Mouse (Mus musculus) G1E (cell line): ENCODE results near the gene Heg1. TPM values are rescaled to one million over a fixed set of nuclear protein-coding genes. Genes with fewer than 3 reads are reported as not detected.

Source experiments
- ATAC-seq: 2 replicates; pipeline ENCODE4 v1.8.0; 2016; ENCODE audit warnings: mild to moderate bottlenecking; ENCODE audit not compliant: insufficient number of reproducible peaks, poor library complexity, low FRiP score, severe bottlenecking; ENCODE audit errors: extremely low read depth
- DNase-seq: peaks from one replicate; pipeline ENCODE4 v3.0.0; 2012; ENCODE audit warnings: low spot score
- H3K27me3 ChIP-seq: 2 replicates; pipeline ENCODE4 v1.6.1; 2012; ENCODE audit warnings: mild to moderate bottlenecking, low read length, inconsistent platforms; ENCODE audit not compliant: insufficient read depth
- H3K36me3 ChIP-seq: replicated peaks from 2 replicates; pipeline ENCODE3; 2012; ENCODE audit warnings: mild to moderate bottlenecking, inconsistent platforms
- H3K4me1 ChIP-seq: 2 replicates; pipeline ENCODE4 v1.6.1; 2012; ENCODE audit warnings: low read depth, low read length, inconsistent platforms, mixed read lengths; ENCODE audit not compliant: insufficient read depth
- H3K4me3 ChIP-seq: 2 replicates; pipeline ENCODE4 v1.5.1; 2012; ENCODE audit warnings: low read depth, mild to moderate bottlenecking, inconsistent platforms, low read length, moderate library complexity, mixed read lengths
- H3K9me3 ChIP-seq: replicated peaks from 2 replicates; pipeline ENCODE4 v1.6.1; 2012; ENCODE audit warnings: inconsistent platforms
- CTCF ChIP-seq: IDR thresholded peaks from 2 replicates; pipeline ENCODE4 v1.5.1; 2012; ENCODE audit warnings: low read depth, low read length, inconsistent platforms, mixed read lengths
- GATA1 ChIP-seq: IDR thresholded peaks from 2 replicates; pipeline ENCODE4 v1.6.1; 2012; ENCODE audit warnings: borderline replicate concordance, low read length, inconsistent platforms, mixed read lengths
- GATA2 ChIP-seq: IDR thresholded peaks from 2 replicates; pipeline ENCODE4 v1.6.1; 2012; ENCODE audit warnings: low read depth, low read length, inconsistent platforms, borderline replicate concordance
- POLR2AphosphoS5 ChIP-seq: IDR thresholded peaks from 2 replicates; pipeline ENCODE4 v1.6.1; 2012; ENCODE audit warnings: low read depth, low read length, inconsistent platforms; ENCODE audit not compliant: insufficient replicate concordance
- TAL1 ChIP-seq: conservative IDR thresholded peaks from 2 replicates; pipeline ENCODE4 v1.6.1; 2012; ENCODE audit warnings: low read depth, low read length, inconsistent platforms, mixed read lengths
- polyA plus RNA-seq: library from polyadenylated mRNA; stranded (reverse); fragments of >175 nt; gene quantifications from 2 replicates; pipeline ENCODE4 v1.2.3, GENCODE M21; 2012
- total RNA-seq, 2 experiments: library from RNA; stranded (forward) in 1 of 2; stranded (reverse) in 1 of 2; fragments of 200-1000 nt in 1 of 2; fragments of >200 nt in 1 of 2; fragmentation: Nextera tagmentation in 1 of 2; gene quantifications; 2 replicates each; pipeline ENCODE4 v1.2.3; 2014 to 2017

The Heg1 gene
- total and polyA plus RNA-seq, 3 experiments = 2.7 to 35.6 (median 5.4) TPM

DNA sequence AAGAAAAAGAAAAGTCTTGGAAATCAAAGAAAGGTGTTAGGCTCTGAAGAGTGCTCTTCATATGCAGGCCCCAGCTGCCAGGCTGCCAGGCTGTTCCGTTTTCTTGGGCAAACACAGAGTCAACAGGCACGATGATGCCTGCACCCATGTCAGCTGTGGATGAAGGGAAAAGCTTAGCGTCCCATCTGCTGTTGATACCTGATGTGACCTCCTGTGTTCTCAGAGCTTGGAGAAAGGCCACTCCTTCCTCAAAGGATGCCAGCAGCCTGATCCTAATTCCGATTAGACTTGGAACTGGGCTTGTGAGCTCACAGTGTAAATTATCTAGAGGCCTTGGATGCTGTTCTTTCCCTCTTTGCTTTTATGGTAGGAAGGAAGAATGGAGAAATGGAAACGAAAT is 51.6 kb downstream of the Heg1 start:
- DNase-seq (no peak), ATAC-seq (no peak)
- no peaks in the 10 kb centered on the region for H3K27me3 ChIP-seq
- H3K9me3 ChIP-seq = no peaks in the 10 kb centered on the region
- TF ChIP-seq CTCF (no peak), TAL1 (no peak), POLR2AphosphoS5 (no peak), GATA2 (no peak), GATA1 (no peak)
- no peak overlapping the region for H3K4me3 ChIP-seq
- H3K36me3 ChIP-seq = peaks cover 3% of the 10 kb centered on the region
- H3K4me1 ChIP-seq = peaks cover 64% of the 10 kb centered on the region

DNA sequence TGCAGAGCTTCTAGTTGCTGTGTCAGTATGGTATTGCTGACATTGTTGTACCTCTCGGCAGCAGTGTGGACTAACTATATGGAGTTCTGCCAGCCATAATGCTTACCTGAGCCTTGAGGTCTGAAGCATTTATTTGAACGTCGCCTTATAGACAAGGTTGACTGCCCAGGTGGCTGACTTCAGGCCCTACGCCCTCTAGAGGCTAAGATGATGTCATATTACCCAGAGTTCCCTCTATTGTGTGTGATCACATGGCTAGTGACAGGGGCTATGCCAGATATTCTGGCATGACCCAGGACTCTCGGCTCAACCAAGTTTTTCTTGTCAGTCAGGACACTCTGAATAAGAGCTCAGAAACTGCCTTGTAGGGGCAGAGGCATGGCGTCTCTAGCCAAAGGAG is 52.6 kb downstream of the Heg1 start:
- H3K4me3 ChIP-seq = no peak overlapping the region

DNA sequence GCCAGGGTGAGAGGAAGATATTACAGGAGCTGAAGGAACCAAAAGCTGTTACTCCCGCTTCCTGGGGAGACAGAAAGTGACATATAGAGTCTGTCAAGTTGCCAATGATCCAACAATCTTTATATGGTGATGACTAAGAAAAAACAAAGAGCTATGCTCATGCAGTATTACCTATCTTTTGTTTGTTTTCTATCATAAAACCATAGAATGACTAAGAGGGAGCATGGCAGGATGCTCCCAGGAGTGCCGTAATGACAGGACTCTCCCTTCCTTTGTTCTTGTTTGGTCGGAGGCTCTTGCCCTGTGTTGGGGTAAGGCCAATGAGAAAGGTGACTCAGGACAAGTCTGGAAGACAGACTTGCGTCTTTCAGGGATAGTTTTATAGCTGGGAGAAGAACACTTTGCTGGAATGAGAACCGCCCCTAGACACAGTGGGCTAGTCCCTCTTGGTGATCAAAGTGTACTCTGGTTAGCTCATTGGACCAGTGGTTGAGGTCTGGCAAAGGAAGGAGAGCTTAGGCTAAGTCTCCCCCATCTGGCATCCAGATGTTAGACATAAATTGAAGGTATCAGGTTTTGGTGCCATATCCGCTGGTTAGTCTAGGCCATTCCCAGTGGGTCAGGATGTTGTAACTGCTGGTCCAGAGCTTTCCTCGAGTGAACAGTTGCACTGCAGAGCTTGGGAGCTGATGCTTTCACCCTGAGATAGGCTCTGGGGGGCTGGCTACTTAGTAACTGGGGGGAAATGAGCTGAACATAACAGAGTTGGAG is 55.0 kb downstream of the Heg1 start:
- TF ChIP-seq POLR2AphosphoS5 (no peak), CTCF (no peak), GATA1 (no peak), TAL1 (no peak), GATA2 (no peak)
- peaks cover 11% of the 10 kb centered on the region for H3K36me3 ChIP-seq
- peaks cover 62% of the 10 kb centered on the region for H3K4me1 ChIP-seq
- H3K27me3 ChIP-seq = no peaks in the 10 kb centered on the region
- DNase-seq (no peak), ATAC-seq (no peak)
- H3K9me3 ChIP-seq = no peaks in the 10 kb centered on the region
- no peak overlapping the region for H3K4me3 ChIP-seq

More for the DNA sequence above, 52.6 kb downstream of the Heg1 start:
- Histone ChIP-seq H3K36me3 (no peaks in the 10 kb centered on the region), H3K4me1 (peaks cover 63% of the 10 kb centered on the region), H3K9me3 (no peaks in the 10 kb centered on the region), H3K27me3 (no peaks in the 10 kb centered on the region)
- no peak for TF ChIP-seq POLR2AphosphoS5
- no peak for TF ChIP-seq TAL1
- no peak for TF ChIP-seq GATA2
- TF ChIP-seq GATA1 = no peak
- TF ChIP-seq CTCF = no peak
- no peak for ATAC-seq
- DNase-seq = no peak

- no peaks in the 10 kb centered on the region for H3K27me3 ChIP-seq
- H3K4me1 ChIP-seq = peaks cover 60% of the 10 kb centered on the region
- H3K4me3 ChIP-seq = no peak overlapping the region
- H3K9me3 ChIP-seq = no peaks in the 10 kb centered on the region
- peaks cover 14% of the 10 kb centered on the region for H3K36me3 ChIP-seq
- ATAC-seq = no peak
- peak; percentile 46 for TF ChIP-seq CTCF
- TF ChIP-seq TAL1 = no peak
- no peak for TF ChIP-seq GATA1
- TF ChIP-seq POLR2AphosphoS5 = no peak
- TF ChIP-seq GATA2 = no peak
- DNase-seq = no peak
Observed at GRCm38 (mm10) chr16:33739802-33740201, 55.6 kb downstream of the Heg1 start.

DNA sequence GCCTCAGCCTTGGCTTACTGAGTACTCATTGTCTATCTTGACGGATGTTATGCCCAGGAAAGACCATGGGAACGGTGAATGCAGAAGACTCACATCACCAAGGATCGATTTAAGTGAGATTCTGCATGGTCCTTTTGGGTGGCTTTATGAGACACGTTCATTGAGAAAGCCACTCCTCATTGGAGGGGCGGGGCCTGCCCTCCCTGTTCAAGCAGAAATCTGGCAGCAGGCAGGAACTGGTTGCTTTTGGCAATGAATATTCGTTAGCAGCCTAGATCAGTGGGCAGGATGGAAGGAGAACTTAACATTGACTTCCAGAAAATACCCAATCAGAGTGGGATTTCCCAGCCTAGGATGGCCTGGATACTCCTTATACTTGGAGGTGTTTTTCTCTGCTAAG is 56.2 kb downstream of the Heg1 start:
- H3K4me1 ChIP-seq = peaks cover 61% of the 10 kb centered on the region
- no peak for DNase-seq
- TF ChIP-seq GATA1 (no peak), TAL1 (no peak), CTCF (no peak), GATA2 (no peak), POLR2AphosphoS5 (no peak)
- H3K4me3 ChIP-seq = no peak overlapping the region
- no peak for ATAC-seq
- H3K27me3 ChIP-seq = no peaks in the 10 kb centered on the region
- H3K36me3 ChIP-seq = peaks cover 14% of the 10 kb centered on the region
- no peaks in the 10 kb centered on the region for H3K9me3 ChIP-seq

DNA sequence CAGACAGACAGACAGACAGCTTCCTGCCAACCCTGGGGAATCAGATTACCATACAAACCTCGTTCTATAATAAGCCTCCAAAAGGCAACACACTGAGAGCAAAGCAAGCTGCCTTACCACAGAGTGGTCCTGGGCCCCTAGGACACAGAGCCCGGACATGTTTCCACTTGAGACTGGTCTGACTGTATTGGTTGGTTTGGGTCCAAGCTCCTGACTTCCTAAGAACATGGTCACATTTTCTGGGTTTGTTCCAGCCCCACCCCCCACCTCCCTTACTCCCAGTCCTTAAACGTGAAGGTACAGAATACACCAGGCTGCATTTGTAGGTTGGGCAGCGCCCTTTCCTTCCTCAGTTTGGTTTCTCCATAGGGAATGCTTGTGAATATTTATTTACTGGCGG is 57.6 kb downstream of the Heg1 start:
- Histone ChIP-seq H3K4me3 (no peak overlapping the region), H3K9me3 (no peaks in the 10 kb centered on the region), H3K36me3 (peaks cover 17% of the 10 kb centered on the region), H3K4me1 (peaks cover 66% of the 10 kb centered on the region), H3K27me3 (no peaks in the 10 kb centered on the region)
- ATAC-seq = no peak
- no peak for TF ChIP-seq GATA1
- no peak for TF ChIP-seq POLR2AphosphoS5
- TF ChIP-seq GATA2 = no peak
- no peak for TF ChIP-seq TAL1
- no peak for TF ChIP-seq CTCF
- DNase-seq = no peak
